Mouse (Mus musculus) gastrocnemius, adult 8-10 months (tissue): Measurements from ENCODE around the gene Gm21974. TPM values are rescaled to one million over a fixed set of nuclear protein-coding genes. Genes with fewer than 3 reads are reported as not detected.

Experiments
- total RNA-seq, 4 experiments: library from RNA; stranded (reverse); gene quantifications; 2 replicates each; pipeline ENCODE4 v1.2.4; 2022

The Gm21974 gene
- total RNA-seq, 4 experiments from 2014 or later, result not detected

Other genes starting within 250 kb of the Gm21974 start
- 10 to 100 TPM; 33.5 to 36.0 (median 34.1) TPM for gene Bcl7c, start 186.5 kb downstream of the Gm21974 start, total RNA-seq
- gene Ctf1, start 182.7 kb downstream of the Gm21974 start, total RNA-seq, result 10 to 100 TPM; 15.2 to 20.3 (median 17.1) TPM
- not detected for gene Ctf2, start 163.3 kb downstream of the Gm21974 start, total RNA-seq
- 1 to 10 TPM in 2 of 4 experiments, under 1 TPM in 2; 0.92 to 1.6 (median 1.1) TPM for gene Fbxl19, start 150.9 kb downstream of the Gm21974 start, total RNA-seq
- gene Orai3, start 125.6 kb downstream of the Gm21974 start, total RNA-seq, result 10 to 100 TPM; 12.2 to 13.6 (median 12.9) TPM
- gene Setd1a, start 118.8 kb downstream of the Gm21974 start, total RNA-seq, result 10 to 100 TPM; 16.4 to 22.8 (median 18.6) TPM
- 1 to 10 TPM; 1.6 to 2.3 (median 2.1) TPM for gene Gm49388, start 109.8 kb downstream of the Gm21974 start, total RNA-seq
- gene Hsd3b7, start 94.8 kb downstream of the Gm21974 start, total RNA-seq, result 1 to 10 TPM; 1.5 to 4.2 (median 1.9) TPM
- gene Stx4a, start 71.2 kb downstream of the Gm21974 start, total RNA-seq, result 10 to 100 TPM; 44.5 to 64.1 (median 50.8) TPM
- gene Stx1b, start 70.9 kb downstream of the Gm21974 start, total RNA-seq, result 1 to 10 TPM in 1 of 4 experiments, under 1 TPM in 3; 0.53 to 1.0 (median 0.75) TPM
- 10 to 100 TPM; 12.2 to 14.5 (median 14.0) TPM for gene Zfp646, start 19.2 kb downstream of the Gm21974 start, total RNA-seq
- 1 to 10 TPM; 3.1 to 4.6 (median 4.5) TPM for gene Zfp668, start 18.6 kb downstream of the Gm21974 start, total RNA-seq
- gene Prss53, start 4.5 kb downstream of the Gm21974 start, total RNA-seq, result 1 to 10 TPM; 1.5 to 1.8 (median 1.7) TPM
- 1 to 10 TPM; 5.3 to 9.9 (median 8.6) TPM for gene Vkorc1, start 163 bp upstream of the Gm21974 start, total RNA-seq
- gene Bckdk, start 8.6 kb upstream of the Gm21974 start, total RNA-seq, result 100 to 1,000 TPM; 163 to 190 (median 180) TPM
- gene Kat8, start 17.1 kb upstream of the Gm21974 start, total RNA-seq, result 10 to 100 TPM; 20.8 to 30.8 (median 23.0) TPM
- not detected for gene Prss8, start 34.6 kb upstream of the Gm21974 start, total RNA-seq
- gene Prss36, start 51.3 kb upstream of the Gm21974 start, total RNA-seq, result 1 to 10 TPM; 5.7 to 8.9 (median 7.9) TPM
- gene Fus, start 72.0 kb upstream of the Gm21974 start, total RNA-seq, result 10 to 100 TPM; 52.0 to 94.3 (median 70.5) TPM
- gene Pycard, start 98.4 kb upstream of the Gm21974 start, total RNA-seq, result under 1 TPM in 3 of 4 experiments, not detected in 1; 0.21 to 0.75 (median 0.43) TPM
- 100 to 1,000 TPM; 204 to 246 (median 223) TPM for gene Trim72, start 108.5 kb upstream of the Gm21974 start, total RNA-seq
- 1 to 10 TPM in 2 of 4 experiments, under 1 TPM in 2; 0.60 to 3.1 (median 1.1) TPM for gene Itgam, start 167.2 kb upstream of the Gm21974 start, total RNA-seq
- not detected for gene Gm49368, start 167.2 kb upstream of the Gm21974 start, total RNA-seq
- gene Itgax, start 234.1 kb upstream of the Gm21974 start, total RNA-seq, result under 1 TPM in 2 of 4 experiments, not detected in 2; 0.07 to 0.18 TPM